Mouse (Mus musculus) frontal cortex, postnatal 25 days (tissue): ENCODE measurements at regions not wholly inside any gene's neighbourhood (a gene's known extent, or its start where the extent isn't known, plus 50 kb on each side); places are given as distances from the start of the nearest gene placed in this dataset.

Source experiments
- DNase-seq, 2 experiments: peaks; one replicate each; pipeline ENCODE4 v3.0.0; 2022; ENCODE audit warnings: low spot score in 2 of 2

- DNase-seq = no peak
These were observed 386.1 kb downstream of the Nedd1 start for GRCm38 (mm10) chr10:92336138-92336537.

- no peak for DNase-seq
These were observed 387.1 kb downstream of the Nedd1 start for GRCm38 (mm10) chr10:92335141-92335540.

DNA sequence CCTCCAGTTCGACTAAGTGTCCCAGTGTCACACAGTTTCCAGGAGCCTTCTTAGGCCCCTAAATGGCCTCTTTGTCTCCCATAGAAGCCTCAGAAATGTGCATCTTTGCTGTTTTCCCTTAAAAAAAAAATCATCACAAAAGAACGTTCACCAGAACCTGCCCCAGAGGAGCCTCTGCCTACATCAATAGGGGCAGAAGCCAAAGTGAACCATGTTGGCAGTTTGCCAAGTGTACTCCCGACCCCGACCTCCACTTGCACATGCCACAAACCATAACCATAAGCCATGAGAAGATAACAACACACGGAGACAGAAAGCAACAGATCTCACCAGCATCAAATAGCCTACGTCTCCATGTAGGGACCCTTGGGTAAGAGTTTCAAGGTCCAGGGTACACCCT is 388.4 kb downstream of the Nedd1 start:
- no peak for DNase-seq

DNA sequence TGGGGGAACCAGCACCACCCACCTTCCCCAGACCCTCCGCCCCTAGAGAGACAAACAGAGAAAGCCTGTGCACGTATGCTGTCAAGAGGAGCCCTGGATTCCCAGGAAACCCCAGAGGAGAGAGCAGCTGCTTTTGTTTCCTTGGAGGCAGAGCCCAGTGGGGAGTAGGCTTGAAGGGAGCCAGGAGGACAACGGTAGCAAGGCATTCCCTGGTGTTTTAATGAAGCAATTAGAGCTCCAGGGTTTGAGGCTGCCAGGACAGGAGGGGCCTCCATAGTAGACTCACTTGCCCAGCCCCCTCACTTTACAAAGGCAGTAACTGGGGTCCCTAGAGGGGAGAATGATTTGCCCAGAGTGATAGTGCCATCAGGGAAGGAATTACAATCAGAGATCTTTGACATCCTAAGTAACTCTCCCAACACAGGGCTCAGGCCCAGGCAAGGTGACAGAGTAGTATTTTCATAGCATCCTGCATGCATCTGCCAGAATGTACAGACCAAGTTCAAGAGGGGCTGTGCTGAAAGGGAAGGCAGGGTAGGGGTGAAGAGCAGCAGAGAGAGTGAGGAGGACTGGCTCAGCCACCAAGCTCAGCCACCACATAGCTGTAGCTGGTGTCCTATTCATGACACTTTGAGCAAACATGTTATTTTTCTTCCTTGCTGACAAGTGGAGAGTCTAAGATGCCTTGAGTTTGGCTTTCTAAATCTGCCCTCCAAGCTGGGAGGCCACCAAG is 389.0 kb downstream of the Nedd1 start:
- DNase-seq = no peak

DNA sequence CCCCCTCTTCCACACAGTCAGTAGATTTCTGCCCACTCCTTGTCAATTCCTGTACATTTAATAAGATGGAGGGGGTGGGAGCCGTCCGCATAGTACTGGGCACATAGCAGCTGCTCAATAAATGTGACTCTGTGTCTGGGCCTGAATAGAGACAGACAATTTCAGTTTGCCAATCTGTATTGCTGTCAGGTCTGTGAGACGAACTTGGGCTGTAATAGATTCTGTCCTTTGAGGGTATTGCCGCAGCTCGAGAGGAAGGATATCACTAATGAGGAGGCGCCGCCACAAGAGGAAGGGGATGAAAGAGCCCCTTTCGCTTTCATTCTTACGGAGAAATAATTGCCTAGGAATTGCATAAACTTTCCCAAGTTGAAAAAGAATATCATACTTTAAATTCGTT is 392.1 kb downstream of the Nedd1 start:
- DNase-seq = no peak

- no peak for DNase-seq
These were observed 392.6 kb downstream of the Nedd1 start for GRCm38 (mm10) chr10:92329661-92330060.

GRCm38 (mm10) chr10:92325284-92325989 is 396.8 kb downstream of the Nedd1 start:
- no peak for DNase-seq

DNA sequence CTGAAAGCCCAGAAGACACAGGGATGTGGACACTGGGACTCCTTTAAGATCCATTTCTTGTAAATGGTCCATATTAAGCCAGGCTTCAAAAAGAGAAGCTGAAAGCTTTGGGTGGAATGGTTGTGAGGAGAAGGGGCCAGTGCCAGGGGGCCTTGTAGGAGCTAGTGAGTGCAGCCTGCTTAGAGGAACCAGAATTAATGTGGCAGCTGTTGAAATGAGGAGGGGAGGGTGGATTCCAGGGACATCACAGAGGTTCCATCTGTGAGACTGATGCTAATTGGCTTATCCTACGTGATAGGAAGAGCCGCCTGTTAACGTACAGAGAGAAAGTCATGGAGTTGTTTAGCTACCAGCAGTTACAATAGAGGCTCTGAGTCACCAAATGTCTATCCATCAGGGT is 407.6 kb downstream of the Nedd1 start:
- no peak for DNase-seq

DNA sequence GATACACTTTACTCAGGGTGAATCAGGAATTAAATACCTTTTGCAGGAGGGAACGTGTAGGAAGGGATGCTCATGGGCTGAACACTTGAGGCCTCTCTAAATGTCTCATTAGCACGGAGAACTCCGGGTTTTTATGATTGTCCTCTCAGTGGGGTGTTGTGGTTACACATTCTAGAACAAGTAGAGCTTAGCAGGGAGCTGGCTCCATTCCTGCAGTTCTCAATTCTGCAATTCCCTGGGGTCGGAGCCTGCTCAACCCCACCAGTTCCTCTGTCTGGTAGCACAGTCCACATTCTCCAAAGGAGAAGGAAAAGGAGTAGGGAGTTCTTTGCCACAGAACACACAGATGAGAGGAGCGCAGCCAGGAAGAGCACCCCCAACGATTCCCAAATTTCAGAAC is 409.9 kb downstream of the Nedd1 start:
- DNase-seq = no peak

DNA sequence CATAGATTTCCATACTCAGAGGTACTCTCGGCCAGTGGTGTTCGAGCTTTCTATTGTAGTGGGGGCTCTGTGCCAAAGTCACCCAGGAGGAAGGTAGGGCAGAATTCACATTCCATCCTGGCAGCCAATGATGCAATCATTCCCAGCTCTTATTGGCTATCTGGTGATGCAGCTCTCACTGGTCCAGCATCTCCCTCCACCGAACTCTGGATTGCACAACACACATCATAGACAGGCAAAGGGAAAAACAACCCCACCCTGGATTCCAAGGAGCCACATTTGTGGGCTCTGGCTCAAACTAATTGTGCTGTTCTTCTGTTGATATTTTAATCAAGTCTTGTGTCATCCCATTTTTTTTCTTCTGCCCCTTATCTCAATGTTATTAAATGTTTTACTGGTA is 413.6 kb downstream of the Nedd1 start:
- DNase-seq = no peak

GRCm38 (mm10) chr10:92307861-92308260 is 414.4 kb downstream of the Nedd1 start:
- DNase-seq = no peak

- no peak for DNase-seq
These were observed 423.5 kb downstream of the Nedd1 start for GRCm38 (mm10) chr10:92298693-92299092.

GRCm38 (mm10) chr10:92296837-92297236 is 425.4 kb downstream of the Nedd1 start:
- DNase-seq = no peak

DNA sequence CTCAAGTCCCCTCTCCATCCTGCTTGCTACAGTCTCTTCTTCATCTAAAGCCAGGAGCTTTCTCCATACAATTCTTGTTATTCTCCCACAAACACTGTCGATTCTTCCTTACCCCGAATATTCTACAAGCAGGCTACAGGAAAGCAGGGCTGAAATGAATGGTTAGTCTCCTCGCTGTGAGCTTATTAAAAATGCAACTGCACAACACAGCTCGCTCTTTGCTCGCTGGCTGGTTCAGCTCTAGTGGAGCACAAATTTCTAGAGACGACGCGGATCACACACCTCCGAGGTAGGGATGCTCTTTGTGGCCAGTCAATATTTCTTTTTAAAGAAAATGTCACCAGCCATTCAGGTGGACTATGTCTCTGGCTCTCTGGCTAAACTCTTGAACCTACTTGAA is 425.9 kb downstream of the Nedd1 start:
- no peak for DNase-seq

GRCm38 (mm10) chr10:92293261-92293660 is 429.0 kb downstream of the Nedd1 start:
- no peak for DNase-seq

- no peak for DNase-seq
These were observed 433.0 kb downstream of the Nedd1 start for GRCm38 (mm10) chr10:92289230-92289629.

- no peak for DNase-seq
These were observed 438.0 kb downstream of the Nedd1 start for GRCm38 (mm10) chr10:92284231-92284630.

- DNase-seq = no peak
These were observed 444.2 kb downstream of the Nedd1 start for GRCm38 (mm10) chr10:92277981-92278380.

DNA sequence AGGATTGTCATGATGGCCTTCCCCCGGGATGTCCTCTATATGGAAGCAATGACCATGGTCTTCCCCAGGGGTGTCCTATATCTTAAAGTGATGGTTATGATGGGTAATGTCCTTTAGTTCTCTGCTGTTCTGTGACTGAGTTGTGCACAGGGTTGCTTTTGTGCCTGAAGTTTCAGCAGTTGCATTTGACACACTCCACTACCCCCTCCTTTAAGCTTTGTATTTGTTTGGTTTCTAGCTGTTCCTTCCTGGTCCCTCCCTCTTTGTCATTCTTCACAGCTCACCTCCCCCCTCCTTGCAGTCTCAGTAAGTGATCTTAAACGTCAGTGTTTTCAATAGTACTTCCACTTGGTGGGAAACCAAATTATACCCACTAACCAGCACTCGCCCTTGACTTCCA is 464.4 kb downstream of the Nedd1 start:
- no peak for DNase-seq

DNA sequence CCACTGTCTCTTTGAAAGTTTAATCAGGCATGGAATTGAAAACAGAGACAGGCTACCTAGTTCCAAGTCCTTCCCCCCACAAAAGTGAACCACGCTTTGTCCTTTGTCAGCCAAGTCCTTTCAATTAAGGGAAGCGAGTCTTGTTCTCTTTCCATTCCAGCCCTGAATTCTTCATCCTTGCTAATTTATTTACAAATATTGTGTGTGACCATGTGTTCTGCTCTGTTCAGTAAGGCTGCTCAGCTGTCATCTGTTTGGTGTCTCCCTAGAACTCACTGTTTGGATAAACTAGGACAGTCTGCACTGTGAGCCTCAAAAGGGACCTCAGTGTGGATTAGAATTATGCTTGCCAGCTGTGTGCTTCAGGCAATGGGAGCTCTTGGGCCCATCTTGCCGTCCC is 473.6 kb downstream of the Nedd1 start:
- no peak for DNase-seq

GRCm38 (mm10) chr10:92247449-92247805 is 474.8 kb downstream of the Nedd1 start:
- no peak for DNase-seq

DNA sequence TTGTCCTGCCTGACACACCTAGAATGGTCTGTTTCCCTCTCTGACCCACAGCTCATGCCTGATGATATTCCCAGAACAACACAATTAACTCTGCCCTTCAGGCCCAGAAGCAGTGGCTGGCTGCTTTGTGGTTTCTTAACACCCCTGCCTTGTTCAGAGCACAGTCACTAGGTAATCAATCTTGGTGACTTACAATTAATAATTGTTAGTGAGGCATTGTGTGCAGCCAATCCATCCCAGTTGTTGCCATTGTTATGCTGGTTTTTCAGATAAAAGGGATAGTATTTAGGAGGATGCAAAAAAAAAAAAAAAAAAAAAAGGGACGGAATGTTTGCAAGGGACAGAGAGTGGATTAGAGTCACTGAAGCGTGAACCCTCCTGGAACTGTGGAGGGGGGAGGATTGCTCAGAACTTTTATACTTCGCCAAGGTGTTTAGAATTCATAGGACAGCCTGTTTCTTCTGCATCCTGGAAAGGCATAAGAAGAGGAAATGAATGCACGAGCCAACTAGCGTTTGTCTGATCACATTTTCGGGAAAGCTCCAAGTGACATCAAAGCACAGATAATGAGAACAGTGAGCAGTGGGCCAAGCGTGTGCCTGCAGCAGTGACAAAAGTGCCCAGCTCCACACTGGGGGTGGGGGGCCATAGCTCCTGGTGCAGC is 475.3 kb downstream of the Nedd1 start:
- DNase-seq = no peak
